28 mouse cellular contexts compared by ENCODE assay signal in genomic region chr6:90348500-90348899, GRCm38 (mm10). TPM values are rescaled to one million over a fixed set of nuclear protein-coding genes. Genes with fewer than 3 reads are reported as not detected.
"Had no signal": no experiment of that assay in that cellular context is flagged by ENCODE, and none has a peak within 500 bp of the region (broad histone marks: within the 10 kb centered on the region; RNA-seq: fewer than 3 reads in every experiment).

No protein-coding gene starts in this region.

- DNase-seq: kidney, postnatal 10 days; kidney, postnatal 36 days; layer of hippocampus, postnatal 36 days; liver, embryonic 13.5 days; lung, adult 2 months; right cerebral cortex, adult 18-20 months; right cerebral cortex, postnatal 14 days; spleen, adult 18-20 months; thymus, adult 2 months; thymus, postnatal 25 days had no signal

RNA-seq across cellular contexts. Expression of gene Uroc1, which starts 15.4 kb away (rescaled TPM):
- total RNA-seq: layer of hippocampus, adult 8-10 months; layer of hippocampus, postnatal 36 days; left cerebral cortex, adult 2 months; left cerebral cortex, postnatal 10 days; left cerebral cortex, postnatal 36 days; megakaryocyte, adult 5-6 weeks had no signal
- polyA plus RNA-seq: macrophage; midbrain, embryonic 12.5 days; midbrain, embryonic 15.5 days; neural tube, embryonic 12.5 days; neural tube, embryonic 15.5 days; testis, adult 2 months had no signal

RNA-seq across cellular contexts. Expression of gene Chst13, which starts 23.5 kb away (rescaled TPM):
- total RNA-seq: layer of hippocampus, adult 8-10 months; layer of hippocampus, postnatal 36 days; left cerebral cortex, adult 2 months; left cerebral cortex, postnatal 10 days; left cerebral cortex, postnatal 36 days had no signal
- polyA plus RNA-seq: limb, embryonic 11.5 days; macrophage; midbrain, embryonic 12.5 days; midbrain, embryonic 15.5 days; neural tube, embryonic 12.5 days had no signal

RNA-seq across cellular contexts. Expression of gene BC048671, which starts 47.5 kb away (rescaled TPM):
- total RNA-seq: layer of hippocampus, adult 8-10 months; layer of hippocampus, postnatal 10 days; layer of hippocampus, postnatal 36 days; left cerebral cortex, adult 2 months; left cerebral cortex, postnatal 10 days; left cerebral cortex, postnatal 36 days; liver, adult 2 months; megakaryocyte, adult 5-6 weeks had no signal
- polyA plus RNA-seq: kidney, embryonic 15.5 days; limb, embryonic 11.5 days; limb, embryonic 14.5 days; liver, adult 2 months; liver, embryonic 13.5 days; lung, adult 2 months; lung, embryonic 16.5 days; macrophage; midbrain, embryonic 12.5 days; midbrain, embryonic 15.5 days; neural tube, embryonic 12.5 days; neural tube, embryonic 15.5 days; stomach, embryonic 15.5 days; thymus, adult 2 months had no signal
